Mouse (Mus musculus) intestine, embryonic 14.5 days (tissue): ENCODE results near the gene Pth1r. TPM values are rescaled to one million over a fixed set of nuclear protein-coding genes. Genes with fewer than 3 reads are reported as not detected.
A peak's percentile ranks its signal among the peaks of the same experiment; 100 is the strongest.

ENCODE experiments used
- ATAC-seq: fragments of 200-750 bp; cut with Nextera tagmentation; replicated peaks from 2 replicates; pipeline ENCODE4 v1.8.0; 2017; ENCODE audit warnings: low read depth, moderate number of reproducible peaks, moderate TSS enrichment, moderate library complexity; ENCODE audit not compliant: low FRiP score, low TSS enrichment
- DNase-seq: peaks from one replicate; pipeline ENCODE4 v3.0.0-alpha.2; 2018; ENCODE audit warnings: low spot score
- H3K27ac ChIP-seq: fragments of 300-500 bp; sonication (generic); 2 replicates; pipeline ENCODE4 v1.5.1; 2014; ENCODE audit warnings: low read depth, mild to moderate bottlenecking, control low read depth
- H3K27me3 ChIP-seq: fragments of 300-500 bp; sonication (generic); replicated peaks from 2 replicates; pipeline ENCODE4 v1.6.1; 2014; ENCODE audit warnings: low read length, control low read depth; ENCODE audit not compliant: control insufficient read depth, insufficient read depth
- H3K36me3 ChIP-seq: fragments of 300-500 bp; sonication (generic); 2 replicates; pipeline ENCODE4 v1.6.1; 2014; ENCODE audit warnings: low read length, control low read depth; ENCODE audit not compliant: control insufficient read depth, insufficient read depth
- H3K4me1 ChIP-seq: fragments of 300-500 bp; sonication (generic); replicated peaks from 2 replicates; pipeline ENCODE4 v1.6.1; 2014; ENCODE audit warnings: low read length, control low read depth, mixed read lengths; ENCODE audit not compliant: control insufficient read depth, insufficient read depth
- H3K4me2 ChIP-seq: fragments of 300-500 bp; sonication (generic); 2 replicates; pipeline ENCODE4 v1.6.1; 2014; ENCODE audit warnings: low read length
- H3K4me3 ChIP-seq: fragments of 300-500 bp; sonication (generic); 2 replicates; pipeline ENCODE4 v1.5.1; 2014; ENCODE audit warnings: low read depth, low read length, control low read depth, mixed read lengths
- H3K9ac ChIP-seq: fragments of 300-500 bp; sonication (generic); 2 replicates; pipeline ENCODE4 v1.6.1; 2014; ENCODE audit warnings: mild to moderate bottlenecking, low read length
- H3K9me3 ChIP-seq: fragments of 300-500 bp; sonication (generic); 2 replicates; pipeline ENCODE4 v1.6.1; 2016; ENCODE audit warnings: low read length, control low read depth; ENCODE audit not compliant: control insufficient read depth
- WGBS: fragments of 180-500 bp; shearing (Covaris S2); extraction: QIAGEN DNeasy Blood & Tissue Kit; methylation state at CpG from one replicate; pipeline ENCODE4 v1.1.7; 2014; 5-methylcytosine and 5-hydroxymethylcytosine counted together
- polyA plus RNA-seq: library from polyadenylated mRNA; unstranded; fragments of >200 nt; fragmentation: Nextera tagmentation; extraction: Ambion mirVana; gene quantifications from 2 replicates; pipeline ENCODE4 v1.2.1, GENCODE M21; 2014

Gene Pth1r
- polyA plus RNA-seq, 1 experiment from 2014 or later = 25.7 TPM

DNA sequence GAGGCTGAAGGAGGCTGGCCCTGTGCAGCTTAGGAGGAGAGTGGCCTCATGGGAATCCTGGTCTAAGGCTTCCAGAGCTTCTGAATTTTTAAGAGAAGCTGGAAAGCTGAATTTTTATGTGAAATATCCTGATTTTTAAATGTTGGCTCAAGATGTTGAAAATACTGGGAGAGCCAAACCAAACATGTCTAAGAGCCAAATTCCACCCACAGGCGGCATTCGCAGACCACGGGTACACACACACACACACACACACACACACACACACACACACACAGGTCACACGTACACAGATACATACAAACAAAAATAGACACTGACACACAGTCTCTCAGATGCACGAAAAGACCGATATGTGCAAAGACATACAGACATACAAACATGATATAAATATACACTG, 28.9 kb downstream of the Pth1r start:
- no peak for ATAC-seq
- Histone ChIP-seq H3K27ac (no peak overlapping the region), H3K9me3 (no peaks in the 10 kb centered on the region), H3K4me3 (no peak overlapping the region), H3K27me3 (no peaks in the 10 kb centered on the region), H3K4me1 (peaks cover 4% of the 10 kb centered on the region; the same call in 1 of the 2 replicates), H3K36me3 (peaks cover 9% of the 10 kb centered on the region; the same call in 1 of the 2 replicates), H3K4me2 (no peak overlapping the region), H3K9ac (no peak overlapping the region)
- 83% methylated on average over 6 of the region's 6 CpGs for WGBS
- DNase-seq = no peak

DNA sequence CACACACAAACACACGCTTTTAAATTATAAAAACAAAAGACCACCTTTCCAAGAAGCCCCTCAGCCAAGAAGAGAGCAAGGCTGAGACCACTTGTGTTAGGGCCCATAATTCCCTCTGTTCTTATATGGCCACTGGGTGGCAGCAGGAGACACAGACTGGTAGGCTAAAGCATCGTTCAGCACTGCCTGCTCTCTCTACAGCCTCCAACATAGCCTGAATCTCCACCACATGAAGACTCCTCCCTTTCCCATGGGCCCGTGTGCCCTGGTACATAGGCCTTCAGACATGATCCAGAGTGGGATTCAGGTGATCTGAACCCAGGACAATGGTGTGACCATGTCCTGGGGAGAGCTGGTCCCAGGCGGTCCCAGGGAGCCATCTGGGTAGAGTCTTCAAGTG, 30.2 kb downstream of the Pth1r start:
- ATAC-seq (peak; percentile 52), DNase-seq (peak; percentile 69)
- Histone ChIP-seq H3K27ac (no peak overlapping the region), H3K4me2 (no peak overlapping the region), H3K9ac (no peak overlapping the region), H3K27me3 (no peaks in the 10 kb centered on the region), H3K4me3 (no peak overlapping the region), H3K36me3 (peaks cover 13% of the 10 kb centered on the region), H3K9me3 (no peaks in the 10 kb centered on the region), H3K4me1 (peaks cover 4% of the 10 kb centered on the region; the same call in 1 of the 2 replicates)
- WGBS = 27% methylated on average over 4 of the region's 4 CpGs

DNA sequence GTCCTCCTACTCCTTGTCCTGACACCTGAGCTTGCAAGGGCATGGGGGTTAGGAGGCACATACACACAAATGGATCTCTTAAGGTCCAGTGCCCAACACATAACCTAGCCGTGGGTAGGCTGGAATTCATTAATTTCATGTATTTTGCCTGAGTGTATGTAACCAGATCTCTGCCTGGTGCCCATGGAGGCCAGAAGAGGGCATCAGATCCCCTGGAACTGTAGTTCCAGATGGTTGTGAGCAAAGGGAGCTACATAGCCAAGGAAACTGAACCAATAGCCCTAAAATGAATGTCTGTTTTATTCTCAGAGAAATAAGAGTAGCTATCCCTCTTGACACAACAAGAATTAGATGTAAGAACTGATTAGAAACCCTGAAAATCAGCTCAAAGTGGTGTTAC, 31.5 kb downstream of the Pth1r start:
- WGBS = 59% methylated on average over 1 of the region's 1 CpGs
- no peaks in the 10 kb centered on the region for H3K27me3 ChIP-seq
- H3K27ac ChIP-seq = no peak overlapping the region
- H3K4me2 ChIP-seq = no peak overlapping the region
- peaks cover 4% of the 10 kb centered on the region; the same call in 1 of the 2 replicates for H3K4me1 ChIP-seq
- H3K36me3 ChIP-seq = peaks cover 13% of the 10 kb centered on the region
- no peak overlapping the region for H3K9ac ChIP-seq
- no peaks in the 10 kb centered on the region for H3K9me3 ChIP-seq
- DNase-seq (no peak), ATAC-seq (no peak)
- no peak overlapping the region for H3K4me3 ChIP-seq

DNA sequence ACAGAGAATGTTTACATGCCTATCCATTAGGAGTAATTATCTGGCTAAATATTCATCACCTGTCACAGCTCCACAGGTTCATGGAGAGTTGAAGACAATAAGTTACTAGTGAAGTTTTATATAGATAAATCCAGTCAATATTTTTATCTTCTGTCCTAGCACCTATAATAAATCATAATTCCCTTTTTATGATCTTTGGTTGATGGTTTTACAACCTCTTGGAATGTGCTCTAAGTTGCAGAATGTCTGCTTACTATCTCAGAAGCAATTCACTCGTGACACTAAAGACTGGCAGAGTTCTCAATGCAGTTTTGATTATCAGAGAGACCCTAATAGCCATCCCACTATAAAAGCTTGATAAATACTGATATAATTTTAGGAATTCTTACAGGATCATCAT, 33.6 kb downstream of the Pth1r start:
- ATAC-seq (0 out of 2 replicates have a peak, but pooled peaks have one; percentile 5), DNase-seq (no peak)
- Histone ChIP-seq H3K4me1 (peaks cover 5% of the 10 kb centered on the region), H3K27ac (no peak overlapping the region), H3K27me3 (no peaks in the 10 kb centered on the region), H3K4me3 (no peak overlapping the region), H3K9me3 (no peaks in the 10 kb centered on the region), H3K4me2 (no peak overlapping the region), H3K9ac (no peak overlapping the region), H3K36me3 (peaks cover 13% of the 10 kb centered on the region)
- 20% methylated on average over 1 of the region's 1 CpGs for WGBS

GRCm38 (mm10) chr9:110712545-110712944, 34.4 kb downstream of the Pth1r start:
- Histone ChIP-seq H3K27me3 (no peaks in the 10 kb centered on the region), H3K4me3 (no peak overlapping the region), H3K4me2 (no peak overlapping the region), H3K27ac (no peak overlapping the region), H3K36me3 (peaks cover 13% of the 10 kb centered on the region), H3K4me1 (peaks cover 5% of the 10 kb centered on the region), H3K9ac (no peak overlapping the region), H3K9me3 (no peaks in the 10 kb centered on the region)
- ATAC-seq = no peak
- DNase-seq = no peak
- WGBS = 69% methylated on average over 4 of the region's 4 CpGs

GRCm38 (mm10) chr9:110711996-110712395, 34.9 kb downstream of the Pth1r start:
- H3K27ac ChIP-seq = no peak overlapping the region
- 81% methylated on average over 6 of the region's 6 CpGs for WGBS
- H3K36me3 ChIP-seq = peaks cover 13% of the 10 kb centered on the region
- peaks cover 5% of the 10 kb centered on the region for H3K4me1 ChIP-seq
- H3K4me3 ChIP-seq = no peak overlapping the region
- ATAC-seq (no peak), DNase-seq (no peak)
- no peak overlapping the region for H3K9ac ChIP-seq
- no peak overlapping the region for H3K4me2 ChIP-seq
- H3K9me3 ChIP-seq = no peaks in the 10 kb centered on the region
- no peaks in the 10 kb centered on the region for H3K27me3 ChIP-seq

DNA sequence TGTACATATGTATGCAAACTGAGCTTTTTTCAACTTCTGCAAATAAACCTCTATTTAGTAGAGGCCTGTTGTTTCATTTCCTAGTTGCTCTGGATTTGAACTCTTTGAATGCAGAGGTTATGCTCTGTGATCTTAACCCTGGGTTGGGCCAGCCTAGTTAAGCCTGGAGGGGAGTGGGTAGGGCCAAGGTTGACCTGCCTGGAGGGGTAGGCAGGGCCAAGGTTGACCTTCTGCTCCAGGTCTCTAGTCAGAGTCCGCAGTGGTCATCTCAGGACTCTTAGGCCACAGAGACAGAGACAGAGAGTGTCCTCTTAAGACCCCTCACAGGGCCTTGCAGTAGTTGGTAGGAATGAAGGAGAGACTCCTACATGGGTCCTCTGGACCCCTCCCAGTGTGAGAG, 35.4 kb downstream of the Pth1r start:
- ATAC-seq = no peak
- no peaks in the 10 kb centered on the region for H3K9me3 ChIP-seq
- H3K9ac ChIP-seq = no peak overlapping the region
- no peak overlapping the region for H3K27ac ChIP-seq
- peaks cover 13% of the 10 kb centered on the region for H3K36me3 ChIP-seq
- no peak overlapping the region for H3K4me2 ChIP-seq
- H3K4me3 ChIP-seq = no peak overlapping the region
- H3K4me1 ChIP-seq = peaks cover 5% of the 10 kb centered on the region
- no peak for DNase-seq
- WGBS = 86% methylated on average over 1 of the region's 1 CpGs
- no peaks in the 10 kb centered on the region for H3K27me3 ChIP-seq

GRCm38 (mm10) chr9:110709640-110710258, 37.2 kb downstream of the Pth1r start:
- peak; percentile 81 for ATAC-seq
- H3K4me2 ChIP-seq = peak overlapping the region; percentile 45
- peaks cover 13% of the 10 kb centered on the region for H3K36me3 ChIP-seq
- H3K4me1 ChIP-seq = peaks cover 5% of the 10 kb centered on the region
- peak overlapping the region; percentile 2; the same call in 1 of the 2 replicates for H3K9ac ChIP-seq
- peak; percentile 85 for DNase-seq
- peak overlapping the region; percentile 11 for H3K4me3 ChIP-seq
- no peaks in the 10 kb centered on the region for H3K27me3 ChIP-seq
- 33% methylated on average over 5 of the region's 5 CpGs for WGBS
- H3K27ac ChIP-seq = no peak overlapping the region
- H3K9me3 ChIP-seq = no peaks in the 10 kb centered on the region

GRCm38 (mm10) chr9:110706784-110707183, 40.2 kb downstream of the Pth1r start:
- H3K9me3 ChIP-seq = no peaks in the 10 kb centered on the region
- WGBS = 73% methylated on average over 5 of the region's 5 CpGs
- peaks cover 5% of the 10 kb centered on the region for H3K4me1 ChIP-seq
- H3K27ac ChIP-seq = no peak overlapping the region
- H3K4me3 ChIP-seq = no peak overlapping the region
- no peak overlapping the region for H3K4me2 ChIP-seq
- peaks cover 13% of the 10 kb centered on the region for H3K36me3 ChIP-seq
- H3K27me3 ChIP-seq = no peaks in the 10 kb centered on the region
- no peak overlapping the region for H3K9ac ChIP-seq
- ATAC-seq (no peak), DNase-seq (no peak)
